Mouse (Mus musculus) hindbrain, embryonic 10.5 days (tissue): ENCODE measurements around the gene Sgcg. TPM values are rescaled to one million over a fixed set of nuclear protein-coding genes. Genes with fewer than 3 reads are reported as not detected.

ENCODE experiments used
- DNase-seq: peaks from one replicate; pipeline ENCODE4 v3.0.0-alpha.2; 2017; ENCODE audit warnings: low spot score
- H3K27ac ChIP-seq: fragments of 300-500 bp; sonication (generic); 2 replicates; pipeline ENCODE4 v1.5.1; 2016; ENCODE audit warnings: mild to moderate bottlenecking, moderate library complexity
- H3K27me3 ChIP-seq: fragments of 300-500 bp; sonication (generic); 2 replicates; pipeline ENCODE4 v1.6.1; 2016; ENCODE audit warnings: mild to moderate bottlenecking; ENCODE audit not compliant: poor library complexity, insufficient read depth, severe bottlenecking
- H3K36me3 ChIP-seq: fragments of 300-500 bp; sonication (generic); 2 replicates; pipeline ENCODE4 v1.6.1; 2016; ENCODE audit warnings: mild to moderate bottlenecking, moderate library complexity
- H3K4me1 ChIP-seq: fragments of 300-500 bp; sonication (generic); replicated peaks from 2 replicates; pipeline ENCODE4 v1.6.1; 2016; ENCODE audit warnings: mild to moderate bottlenecking
- H3K4me3 ChIP-seq: fragments of 300-500 bp; sonication (generic); 2 replicates; pipeline ENCODE4 v1.5.1; 2016; ENCODE audit warnings: mild to moderate bottlenecking, moderate library complexity
- H3K9me3 ChIP-seq: fragments of 300-500 bp; sonication (generic); 2 replicates; pipeline ENCODE4 v1.6.1; 2016; ENCODE audit warnings: mild to moderate bottlenecking, moderate library complexity
- WGBS: fragments of 180-500 bp; shearing (Covaris S2); methylation state at CpG from one replicate; pipeline ENCODE4 v1.1.7; 2016; 5-methylcytosine and 5-hydroxymethylcytosine counted together
- polyA plus RNA-seq: library from polyadenylated mRNA; unstranded; fragments of >200 nt; fragmentation: Nextera tagmentation; extraction: Ambion mirVana; gene quantifications from 2 replicates; pipeline ENCODE4 v1.2.1, GENCODE M21; 2016

Gene Sgcg
- polyA plus RNA-seq, 1 experiment from 2014 or later: 0.07 TPM

- no peak overlapping the region for H3K27ac ChIP-seq
- DNase-seq: no peak
- H3K4me3 ChIP-seq: no peak overlapping the region
- 87% methylated on average over 5 of the region's 5 CpGs for WGBS
- no peaks in the 10 kb centered on the region for H3K27me3 ChIP-seq
- no peaks in the 10 kb centered on the region for H3K36me3 ChIP-seq
- H3K9me3 ChIP-seq: no peaks in the 10 kb centered on the region
- no peaks in the 10 kb centered on the region; the same call in 1 of the 2 replicates for H3K4me1 ChIP-seq
Measured at GRCm38 (mm10) chr14:61224387-61225077, 33.8 kb downstream of the Sgcg start.

- no peaks in the 10 kb centered on the region for H3K9me3 ChIP-seq
- WGBS: 76% methylated on average over 4 of the region's 4 CpGs
Measured at GRCm38 (mm10) chr14:61223740-61224139, 34.5 kb downstream of the Sgcg start.

GRCm38 (mm10) chr14:61222506-61222905 lies 35.8 kb downstream of the Sgcg start:
- Histone ChIP-seq H3K27me3 (no peaks in the 10 kb centered on the region), H3K27ac (no peak overlapping the region), H3K36me3 (no peaks in the 10 kb centered on the region), H3K4me1 (no peaks in the 10 kb centered on the region; the same call in 1 of the 2 replicates), H3K4me3 (no peak overlapping the region), H3K9me3 (no peaks in the 10 kb centered on the region)
- no peak for DNase-seq
- 61% methylated on average over 6 of the region's 6 CpGs for WGBS

More at GRCm38 (mm10) chr14:61223740-61224139, 34.5 kb downstream of the Sgcg start:
- Histone ChIP-seq H3K36me3 (no peaks in the 10 kb centered on the region), H3K27ac (no peak overlapping the region), H3K4me3 (no peak overlapping the region), H3K4me1 (no peaks in the 10 kb centered on the region; the same call in 1 of the 2 replicates), H3K27me3 (no peaks in the 10 kb centered on the region)
- DNase-seq: no peak

- no peak overlapping the region for H3K4me3 ChIP-seq
- no peaks in the 10 kb centered on the region for H3K36me3 ChIP-seq
- no peak for DNase-seq
- H3K4me1 ChIP-seq: no peaks in the 10 kb centered on the region; the same call in 1 of the 2 replicates
- H3K27me3 ChIP-seq: no peaks in the 10 kb centered on the region
- no peaks in the 10 kb centered on the region for H3K9me3 ChIP-seq
- WGBS: 78% methylated on average over 5 of the region's 5 CpGs
- H3K27ac ChIP-seq: no peak overlapping the region
Measured at GRCm38 (mm10) chr14:61221166-61221565, 37.1 kb downstream of the Sgcg start.

- no peaks in the 10 kb centered on the region for H3K4me1 ChIP-seq
- no peak for DNase-seq
- peaks cover 74% of the 10 kb centered on the region for H3K36me3 ChIP-seq
- no peak overlapping the region for H3K4me3 ChIP-seq
- no peak overlapping the region for H3K27ac ChIP-seq
- WGBS: 95% methylated on average over 6 of the region's 6 CpGs
- no peaks in the 10 kb centered on the region for H3K27me3 ChIP-seq
- peaks cover 14% of the 10 kb centered on the region; the same call in 1 of the 2 replicates for H3K9me3 ChIP-seq
Measured at GRCm38 (mm10) chr14:61211754-61212153, 46.5 kb downstream of the Sgcg start.

GRCm38 (mm10) chr14:61210111-61210510 lies 48.2 kb downstream of the Sgcg start:
- DNase-seq: no peak
- Histone ChIP-seq H3K4me1 (no peaks in the 10 kb centered on the region), H3K9me3 (peaks cover 21% of the 10 kb centered on the region; the same call in 1 of the 2 replicates), H3K36me3 (peaks cover 90% of the 10 kb centered on the region), H3K27me3 (no peaks in the 10 kb centered on the region), H3K4me3 (no peak overlapping the region), H3K27ac (no peak overlapping the region)
- 95% methylated on average over 5 of the region's 5 CpGs for WGBS

GRCm38 (mm10) chr14:61194416-61194815 lies 63.9 kb downstream of the Sgcg start:
- WGBS: 92% methylated on average over 4 of the region's 4 CpGs
- Histone ChIP-seq H3K4me1 (no peaks in the 10 kb centered on the region), H3K27me3 (no peaks in the 10 kb centered on the region), H3K36me3 (peaks cover 79% of the 10 kb centered on the region), H3K27ac (no peak overlapping the region), H3K4me3 (no peak overlapping the region), H3K9me3 (no peaks in the 10 kb centered on the region)
- DNase-seq: no peak

GRCm38 (mm10) chr14:61192326-61192725 lies 66.0 kb downstream of the Sgcg start:
- Histone ChIP-seq H3K4me1 (no peaks in the 10 kb centered on the region), H3K27me3 (no peaks in the 10 kb centered on the region), H3K27ac (no peak overlapping the region), H3K36me3 (peaks cover 68% of the 10 kb centered on the region), H3K4me3 (no peak overlapping the region), H3K9me3 (no peaks in the 10 kb centered on the region)
- no peak for DNase-seq
- WGBS: 81% methylated on average over 10 of the region's 10 CpGs

- H3K9me3 ChIP-seq: no peaks in the 10 kb centered on the region
- peaks cover 65% of the 10 kb centered on the region for H3K36me3 ChIP-seq
- no peak overlapping the region for H3K27ac ChIP-seq
- H3K27me3 ChIP-seq: no peaks in the 10 kb centered on the region
- 87% methylated on average over 7 of the region's 7 CpGs for WGBS
- H3K4me1 ChIP-seq: no peaks in the 10 kb centered on the region
- DNase-seq: no peak
- no peak overlapping the region for H3K4me3 ChIP-seq
Measured at GRCm38 (mm10) chr14:61191904-61192303, 66.4 kb downstream of the Sgcg start.

GRCm38 (mm10) chr14:61173229-61173628 lies 85.1 kb downstream of the Sgcg start:
- peaks cover 11% of the 10 kb centered on the region; the same call in 1 of the 2 replicates for H3K27me3 ChIP-seq
- H3K4me3 ChIP-seq: peak overlapping the region; percentile 87
- WGBS: under 1% methylated on average over 37 of the region's 37 CpGs
- H3K4me1 ChIP-seq: peaks cover 24% of the 10 kb centered on the region
- no peak for DNase-seq
- peaks cover 7% of the 10 kb centered on the region; the same call in 1 of the 2 replicates for H3K36me3 ChIP-seq
- no peaks in the 10 kb centered on the region for H3K9me3 ChIP-seq
- H3K27ac ChIP-seq: peak overlapping the region; percentile 96

- DNase-seq: peak; percentile 100
- Histone ChIP-seq H3K4me1 (peaks cover 24% of the 10 kb centered on the region), H3K27me3 (peaks cover 11% of the 10 kb centered on the region; the same call in 1 of the 2 replicates), H3K36me3 (peaks cover 7% of the 10 kb centered on the region; the same call in 1 of the 2 replicates), H3K27ac (peak overlapping the region; percentile 96), H3K4me3 (peak overlapping the region; percentile 87), H3K9me3 (no peaks in the 10 kb centered on the region)
- under 1% methylated on average over 52 of the region's 52 CpGs for WGBS
Measured at GRCm38 (mm10) chr14:61172548-61173158, 85.6 kb downstream of the Sgcg start.

- Histone ChIP-seq H3K27ac (no peak overlapping the region), H3K4me3 (no peak overlapping the region), H3K27me3 (peaks cover 14% of the 10 kb centered on the region; the same call in 1 of the 2 replicates), H3K9me3 (no peaks in the 10 kb centered on the region), H3K36me3 (peaks cover 7% of the 10 kb centered on the region; the same call in 1 of the 2 replicates), H3K4me1 (peaks cover 24% of the 10 kb centered on the region)
- no peak for DNase-seq
- 91% methylated on average over 5 of the region's 5 CpGs for WGBS
Measured at GRCm38 (mm10) chr14:61171261-61171970, 86.9 kb downstream of the Sgcg start.
